Mouse (Mus musculus) ES-E14 (cell line): Measurements from ENCODE around the gene Guca1a. TPM values are rescaled to one million over a fixed set of nuclear protein-coding genes. Genes with fewer than 3 reads are reported as not detected.
A peak's percentile ranks its signal among the peaks of the same experiment; 100 is the strongest.

Source experiments
- DNase-seq: peaks from one replicate; pipeline ENCODE4 v3.0.0-alpha.2; 2013; ENCODE audit warnings: low read depth, low spot score
- H3K27ac ChIP-seq: 2 replicates; pipeline ENCODE4 v1.5.1; 2012; ENCODE audit warnings: low read depth, mild to moderate bottlenecking, low read length, moderate library complexity, mixed read lengths; ENCODE audit not compliant: poor library complexity, insufficient read depth, severe bottlenecking
- H3K36me3 ChIP-seq: 2 replicates; pipeline ENCODE4 v1.6.1; 2012; ENCODE audit warnings: mild to moderate bottlenecking, low read length, moderate library complexity, mixed read lengths; ENCODE audit not compliant: control insufficient read depth, poor library complexity, insufficient read depth, severe bottlenecking
- H3K4me1 ChIP-seq, 2 experiments: fragments of 150-350 bp in 1 of 2; sonication (generic) in 1 of 2; 2 replicates each; pipeline ENCODE4 v1.6.1; 2012; ENCODE audit warnings: low read length in 2 of 2, mild to moderate bottlenecking in 1 of 2, mixed read lengths in 1 of 2; ENCODE audit not compliant: control insufficient read depth in 2 of 2, insufficient read depth in 2 of 2, poor library complexity in 1 of 2
- H3K4me3 ChIP-seq, 2 experiments: fragments of 150-350 bp in 1 of 2; sonication (generic) in 1 of 2; 2 replicates each; pipeline ENCODE4 v1.5.1; 2012; ENCODE audit warnings: low read length in 2 of 2, low read depth in 1 of 2, mild to moderate bottlenecking in 1 of 2, mixed read lengths in 1 of 2; ENCODE audit not compliant: insufficient read depth in 1 of 2, poor library complexity in 1 of 2, severe bottlenecking in 1 of 2
- H3K9ac ChIP-seq: 2 replicates; pipeline ENCODE4 v1.6.1; 2012; ENCODE audit warnings: low read depth, mild to moderate bottlenecking, low read length, mixed read lengths; ENCODE audit not compliant: poor library complexity, insufficient read depth, severe bottlenecking
- H3K9me3 ChIP-seq: fragments of 150-350 bp; sonication (generic); 2 replicates; pipeline ENCODE4 v1.6.1; 2012; ENCODE audit warnings: low read depth, mild to moderate bottlenecking, low read length; ENCODE audit not compliant: control insufficient read depth, insufficient read depth
- CHD2 ChIP-seq: IDR thresholded peaks from 2 replicates; pipeline ENCODE4 v1.6.1; 2014; ENCODE audit warnings: mild to moderate bottlenecking, low read depth, low read length, inconsistent platforms
- HCFC1 ChIP-seq: IDR thresholded peaks from 2 replicates; pipeline ENCODE4 v1.6.1; 2012; ENCODE audit warnings: low read length, inconsistent platforms, borderline replicate concordance; ENCODE audit not compliant: insufficient read depth
- MAFK ChIP-seq: IDR thresholded peaks from 2 replicates; pipeline ENCODE4 v1.6.1; 2014; ENCODE audit warnings: mild to moderate bottlenecking, low read depth, low read length, inconsistent platforms; ENCODE audit not compliant: insufficient read depth
- ZC3H11A ChIP-seq: IDR thresholded peaks from 2 replicates; pipeline ENCODE4 v1.6.1; 2012; ENCODE audit warnings: low read depth, mild to moderate bottlenecking, inconsistent platforms, low read length, borderline replicate concordance
- ZNF384 ChIP-seq: IDR thresholded peaks from 2 replicates; pipeline ENCODE4 v1.6.1; 2012; ENCODE audit warnings: low read depth, low read length, inconsistent platforms
- in situ Hi-C, 2 experiments: fragments of 600-800 bp; cut with MboI; formaldehyde crosslinking; loops; one replicate each; pipeline ENCODE4 v1.15.1; 2025; ENCODE audit warnings: low sequenced_read_pairs in 2 of 2, inconsistent platforms in 1 of 2; ENCODE audit not compliant: unreplicated experiment in 2 of 2
- total RNA-seq: library from RNA; depleted of rRNA; stranded (reverse); fragments of 300-350 nt; gene quantifications from 2 replicates; pipeline ENCODE4 v1.2.3, GENCODE M21; 2012

The Guca1a gene
- total RNA-seq, 1 experiment, result 12.2 TPM

GRCm38 (mm10) chr17:47394223-47394869 is 6.0 kb downstream of the Guca1a start:
- Histone ChIP-seq H3K9me3 (no peaks in the 10 kb centered on the region), H3K36me3 (no peaks in the 10 kb centered on the region), H3K9ac (no peak overlapping the region), H3K27ac (no peak overlapping the region), H3K4me3 (peak overlapping the region in 1 of 2 experiments; percentile 20; a peak in 1 of 4 replicates), H3K4me1 (peaks cover 0 to 13% of the 10 kb centered on the region in 2 experiments; a peak in 2 of 4 replicates)
- in situ Hi-C loops, result no loop called here
- DNase-seq, result no peak
- TF ChIP-seq ZC3H11A, result no peak
- TF ChIP-seq HCFC1, result no peak
- no peak for TF ChIP-seq ZNF384
- TF ChIP-seq CHD2, result no peak
- no peak for TF ChIP-seq MAFK

- H3K4me3 ChIP-seq, result no peak overlapping the region
- in situ Hi-C loops, result no loop called here
- no peak overlapping the region for H3K9ac ChIP-seq
- H3K9me3 ChIP-seq, result no peaks in the 10 kb centered on the region
- H3K4me1 ChIP-seq, result 0 out of 4 replicates have a peak, but pooled peaks cover 0 to 4% of the 10 kb centered on the region in 2 experiments
- TF ChIP-seq ZC3H11A (peak; percentile 79), MAFK (no peak)
- H3K27ac ChIP-seq, result no peak overlapping the region
- H3K36me3 ChIP-seq, result no peaks in the 10 kb centered on the region
- DNase-seq, result peak; percentile 57
Observed at GRCm38 (mm10) chr17:47386649-47387048, 13.7 kb downstream of the Guca1a start.

GRCm38 (mm10) chr17:47385145-47385544 is 15.2 kb downstream of the Guca1a start, which contains the start of gene Guca1b:
Gene Guca1b (plus strand): TSS chr17:47385393.
- H3K9ac ChIP-seq, result no peak within 1 kb of the TSS
- no peak for DNase-seq
- no peak within 1 kb of the TSS for H3K27ac ChIP-seq
- H3K4me3 ChIP-seq, result no peak within 1 kb of the TSS
- 0 out of 4 replicates have a peak, but pooled peaks cover 0 to 2% of the 10 kb centered on the region in 2 experiments for H3K4me1 ChIP-seq
- H3K36me3 ChIP-seq, result no peaks in the 10 kb centered on the region; the same call in 1 of the 2 replicates
- H3K9me3 ChIP-seq, result no peaks in the 10 kb centered on the region
- TF ChIP-seq MAFK (no peak), ZC3H11A (no peak), CHD2 (no peak), ZNF384 (no peak), HCFC1 (no peak)
- in situ Hi-C loops, result no loop called here

- DNase-seq, result no peak
- H3K4me1 ChIP-seq, result 0 out of 4 replicates have a peak, but pooled peaks cover 0 to under 1% of the 10 kb centered on the region in 2 experiments
- H3K9me3 ChIP-seq, result no peaks in the 10 kb centered on the region
- no peak overlapping the region for H3K9ac ChIP-seq
- H3K27ac ChIP-seq, result no peak overlapping the region
- peaks cover 3% of the 10 kb centered on the region for H3K36me3 ChIP-seq
- TF ChIP-seq ZNF384, result no peak
- in situ Hi-C loops, result no loop called here
- H3K4me3 ChIP-seq, result no peak overlapping the region
Observed at GRCm38 (mm10) chr17:47384064-47384463, 16.3 kb downstream of the Guca1a start.

GRCm38 (mm10) chr17:47383266-47383665 is 17.1 kb downstream of the Guca1a start:
- Histone ChIP-seq H3K27ac (no peak overlapping the region), H3K9ac (no peak overlapping the region), H3K9me3 (no peaks in the 10 kb centered on the region), H3K36me3 (peaks cover 8% of the 10 kb centered on the region), H3K4me1 (no peaks in the 10 kb centered on the region), H3K4me3 (no peak overlapping the region)
- in situ Hi-C loops, result no loop called here
- TF ChIP-seq CHD2 (no peak), ZNF384 (no peak), HCFC1 (no peak), MAFK (no peak)
- DNase-seq, result no peak
